Mouse (Mus musculus): Measurements from ENCODE around the gene Irs2.

GRCm38 (mm10) chr8:11040088-11040487, 31.8 kb upstream of the Irs2 start:
- TF ChIP-seq CTCF (IDR thresholded peaks at IDR 0.05; ENCODE audit: control insufficient read depth, insufficient read depth, insufficient read length) (no peak), MYOG (IDR thresholded peaks at IDR 0.05; ENCODE audit: control insufficient read depth, extremely low read depth, insufficient read length) (no peak), MAX (IDR thresholded peaks at IDR 0.05) (no peak), CEBPB (IDR thresholded peaks at IDR 0.05; ENCODE audit: low read depth) (no peak)
